Mouse (Mus musculus): ENCODE results near the gene Foxn3.

The Foxn3 gene

GRCm38 (mm10) chr12:99464291-99464690 lies 99.1 kb downstream of the Foxn3 start:
- DNase-seq (ENCODE audit: low read depth): no peak

DNA sequence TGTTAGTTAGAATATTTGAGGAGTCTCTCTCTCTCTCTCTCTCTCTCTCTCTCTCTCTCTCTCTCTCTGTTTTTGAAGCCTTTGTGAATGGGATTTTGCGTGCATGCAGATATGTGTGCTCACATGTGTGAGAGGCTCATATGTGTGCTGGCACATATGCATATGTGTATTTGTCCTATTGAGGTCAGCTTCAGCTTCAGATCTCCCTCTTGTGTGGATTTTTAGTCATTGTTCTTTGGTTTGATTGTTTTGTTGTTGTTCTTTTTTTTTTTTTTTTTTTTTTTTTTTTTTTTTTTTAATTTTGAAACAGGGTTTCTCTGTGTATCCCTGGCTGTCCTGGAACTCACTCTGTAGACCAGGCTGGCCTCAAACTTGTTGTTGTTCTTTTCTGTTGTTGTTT lies 100.5 kb downstream of the Foxn3 start:
- DNase-seq (ENCODE audit: low read depth): no peak

DNA sequence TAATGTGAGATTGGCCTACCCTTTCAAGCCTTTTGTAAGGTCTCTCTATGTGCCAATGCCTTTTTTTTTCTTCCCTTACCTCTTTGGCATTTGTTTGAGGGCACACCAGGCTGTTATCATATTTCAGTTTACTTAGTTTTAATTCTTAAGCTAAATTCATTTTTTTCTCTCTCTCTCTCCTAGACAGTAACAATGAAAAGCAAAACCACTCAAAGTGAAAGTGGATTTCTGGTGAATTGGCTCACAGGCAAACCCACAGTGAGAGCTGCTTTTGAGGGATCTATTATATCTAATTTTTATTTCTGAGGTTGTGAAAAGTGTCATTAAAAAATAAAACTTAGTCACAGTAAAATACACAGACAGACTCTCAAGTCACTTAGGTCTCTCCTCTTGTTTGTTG lies 101.1 kb downstream of the Foxn3 start:
- no peak for DNase-seq (ENCODE audit: low read depth)

GRCm38 (mm10) chr12:99457521-99458205 lies 105.7 kb downstream of the Foxn3 start:
- peak; percentile 75 for DNase-seq (ENCODE audit: low read depth)

GRCm38 (mm10) chr12:99455580-99455979 lies 107.8 kb downstream of the Foxn3 start:
- DNase-seq (ENCODE audit: low read depth): no peak

DNA sequence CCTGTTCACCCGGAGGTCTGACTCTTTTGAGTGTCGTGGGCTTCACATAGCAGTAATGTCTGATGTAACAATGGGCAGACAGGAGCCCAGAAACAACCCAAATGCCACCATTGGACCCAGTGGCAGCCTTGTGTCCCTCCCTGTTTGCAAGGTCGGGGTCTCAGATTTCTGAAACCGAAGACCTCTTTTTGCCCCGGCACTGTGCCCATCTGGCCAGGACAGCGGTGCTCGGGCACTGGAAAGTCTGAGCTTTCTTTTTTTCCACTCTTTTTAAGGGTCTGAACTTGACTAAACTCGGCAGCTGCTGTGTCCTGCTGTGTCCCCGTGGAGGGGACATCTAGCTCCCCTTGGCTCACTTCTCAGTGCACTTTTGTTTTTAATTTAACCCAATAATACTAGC lies 109.0 kb downstream of the Foxn3 start:
- DNase-seq (ENCODE audit: low read depth): no peak

DNA sequence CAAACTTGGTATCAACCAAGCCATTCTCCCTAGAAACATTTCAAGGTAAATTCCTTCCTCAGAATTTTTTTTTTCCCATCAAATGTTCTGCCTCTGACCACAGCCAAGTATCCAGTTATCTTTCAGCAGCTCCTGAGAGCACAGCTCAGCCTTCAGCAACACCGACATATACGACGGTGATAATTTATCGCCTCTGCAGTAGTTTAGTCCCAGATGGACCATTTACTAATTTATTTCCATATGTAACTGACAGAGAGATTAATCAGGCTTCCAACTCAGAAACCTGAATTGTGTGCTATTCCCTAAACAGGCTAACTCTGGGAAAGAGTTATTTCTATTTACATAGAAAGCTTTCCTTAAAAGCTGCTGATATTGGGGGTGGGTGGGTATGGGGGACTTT lies 109.6 kb downstream of the Foxn3 start:
- DNase-seq (ENCODE audit: low read depth): no peak

DNA sequence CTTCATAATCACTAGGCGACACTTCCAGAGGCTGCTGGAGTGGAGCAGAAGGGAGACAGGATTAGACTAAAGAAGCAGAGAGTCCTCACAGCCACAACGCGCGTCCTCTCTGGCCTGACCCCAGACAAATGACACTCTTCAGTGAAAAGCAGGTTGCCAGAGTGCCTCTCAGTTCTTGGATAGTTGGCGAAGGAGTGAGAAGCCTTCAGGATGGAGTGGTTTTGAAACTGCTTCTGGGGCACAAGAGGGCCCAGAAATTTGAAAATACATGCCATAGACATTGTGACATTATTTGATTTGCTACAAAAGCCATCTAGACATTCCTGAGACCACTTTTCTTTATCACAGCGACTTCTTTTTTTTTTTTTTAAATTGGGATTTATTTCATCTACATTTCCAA lies 113.3 kb downstream of the Foxn3 start:
- no peak for DNase-seq (ENCODE audit: low read depth)

- no peak for DNase-seq (ENCODE audit: low read depth)
Observed at GRCm38 (mm10) chr12:99447791-99448190, 115.6 kb downstream of the Foxn3 start.

DNA sequence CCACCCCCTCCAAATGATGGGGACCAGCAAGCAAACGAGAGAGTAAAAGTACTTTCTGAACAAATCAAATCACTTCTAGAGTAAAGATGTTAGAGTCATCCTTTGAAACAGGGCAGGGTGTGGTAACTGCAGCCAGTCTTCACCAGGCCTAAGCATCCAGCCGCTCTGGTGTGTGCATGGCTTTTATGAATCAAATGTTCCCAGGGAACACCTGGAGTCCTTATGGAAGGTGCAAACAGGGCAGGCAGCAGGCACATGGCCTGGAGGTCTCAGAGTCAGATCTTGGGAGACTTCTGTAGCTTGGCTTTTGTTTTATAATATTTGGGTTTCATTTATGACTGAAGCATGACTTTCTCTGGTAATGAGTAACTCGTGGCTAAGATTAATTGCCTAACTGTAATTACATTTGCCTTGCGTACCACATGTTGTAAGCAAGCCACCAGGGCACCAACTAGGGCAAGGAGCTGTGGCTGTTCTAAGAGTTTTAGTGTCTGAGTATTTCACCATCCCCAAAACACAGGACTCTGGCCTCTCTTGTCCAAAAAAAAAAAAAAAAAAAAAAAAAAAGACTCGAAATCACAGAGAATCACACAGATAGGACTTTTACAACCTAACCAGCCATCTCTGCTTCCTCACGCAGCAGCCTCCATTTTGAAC lies 118.2 kb downstream of the Foxn3 start:
- no peak for DNase-seq (ENCODE audit: low read depth)

DNA sequence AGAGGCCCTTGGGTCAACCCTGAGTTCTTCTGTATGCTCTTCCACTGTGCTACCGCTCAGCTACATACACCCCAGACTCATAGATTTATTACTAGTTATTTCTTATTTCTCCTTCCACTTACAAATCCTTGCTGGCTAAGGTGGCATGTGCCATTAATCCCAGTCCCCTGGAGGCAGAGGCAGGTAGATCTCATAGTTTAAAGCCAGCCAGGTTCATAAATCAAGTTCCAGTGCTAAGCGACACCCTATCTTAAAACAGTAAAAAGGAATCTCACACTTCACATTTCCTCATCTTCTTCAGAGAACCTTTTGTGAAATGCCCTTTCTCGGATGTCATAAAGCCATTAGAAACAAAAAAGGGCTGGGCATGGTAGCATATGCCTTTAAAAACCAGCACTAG lies 120.6 kb downstream of the Foxn3 start:
- DNase-seq (ENCODE audit: low read depth): no peak

GRCm38 (mm10) chr12:99440953-99441352 lies 122.4 kb downstream of the Foxn3 start:
- DNase-seq (ENCODE audit: low read depth): no peak

- DNase-seq (ENCODE audit: low read depth): no peak
Observed at GRCm38 (mm10) chr12:99440022-99440421, 123.4 kb downstream of the Foxn3 start.

- no peak for DNase-seq (ENCODE audit: low read depth)
Observed at GRCm38 (mm10) chr12:99435189-99435588, 128.2 kb downstream of the Foxn3 start.

DNA sequence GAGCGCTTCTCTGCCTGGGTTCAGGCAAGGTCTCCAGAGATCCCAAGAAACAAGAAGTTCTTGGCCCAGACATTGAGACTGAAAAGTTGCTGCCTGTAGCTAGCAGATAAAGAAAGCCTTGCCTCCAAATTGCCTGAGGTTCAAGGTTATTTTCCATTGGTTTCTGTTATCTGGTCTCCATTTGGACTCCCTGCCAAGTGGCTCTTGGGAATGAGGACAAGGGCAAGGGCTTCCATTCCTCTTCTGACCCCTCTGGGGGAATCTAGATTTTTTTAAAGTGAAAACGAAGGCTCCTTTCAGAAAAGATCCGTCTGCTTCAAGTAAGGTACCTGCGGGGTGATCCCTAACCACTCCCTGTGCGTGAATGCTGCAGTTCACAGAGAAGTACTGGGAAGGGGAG lies 130.0 kb downstream of the Foxn3 start:
- no peak for DNase-seq (ENCODE audit: low read depth)

DNA sequence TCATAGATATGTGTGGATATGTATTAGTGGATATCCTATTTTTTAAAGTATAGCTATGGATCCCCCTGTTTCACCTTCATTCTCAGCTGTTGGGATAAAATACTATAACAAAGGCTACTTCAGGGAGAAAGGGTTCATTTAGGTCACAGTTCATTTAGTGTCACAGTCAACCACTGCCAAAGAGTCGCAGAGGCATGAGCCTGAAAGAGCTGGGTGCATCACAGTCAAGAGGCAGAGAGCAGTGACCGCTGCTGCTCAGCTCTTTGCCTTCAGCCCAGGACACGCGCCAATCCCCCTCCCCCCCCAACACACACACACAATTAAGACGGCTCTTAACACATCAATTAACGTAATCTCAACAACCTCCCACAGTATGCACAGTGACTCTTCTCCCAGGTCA lies 131.8 kb downstream of the Foxn3 start:
- no peak for DNase-seq (ENCODE audit: low read depth)

DNA sequence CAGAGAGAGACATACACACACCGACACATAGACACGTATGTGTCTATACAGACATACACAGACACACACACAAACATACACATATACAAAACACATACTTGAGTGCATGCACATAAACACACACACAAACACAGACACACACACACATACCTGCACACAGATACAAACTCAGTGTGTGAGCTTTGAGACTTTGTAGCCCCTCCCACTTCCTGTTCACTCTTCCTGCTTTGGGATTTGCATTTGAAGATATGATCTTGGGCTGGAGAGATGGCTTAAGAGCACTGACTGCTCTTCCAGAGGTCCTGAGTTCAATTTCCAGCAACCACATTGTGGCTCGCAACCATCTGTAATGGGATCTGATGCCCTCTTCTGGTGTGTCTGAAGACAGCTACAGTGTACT lies 132.4 kb downstream of the Foxn3 start:
- DNase-seq (ENCODE audit: low read depth): no peak

GRCm38 (mm10) chr12:99429101-99429500 lies 134.3 kb downstream of the Foxn3 start:
- DNase-seq (ENCODE audit: low read depth): no peak

DNA sequence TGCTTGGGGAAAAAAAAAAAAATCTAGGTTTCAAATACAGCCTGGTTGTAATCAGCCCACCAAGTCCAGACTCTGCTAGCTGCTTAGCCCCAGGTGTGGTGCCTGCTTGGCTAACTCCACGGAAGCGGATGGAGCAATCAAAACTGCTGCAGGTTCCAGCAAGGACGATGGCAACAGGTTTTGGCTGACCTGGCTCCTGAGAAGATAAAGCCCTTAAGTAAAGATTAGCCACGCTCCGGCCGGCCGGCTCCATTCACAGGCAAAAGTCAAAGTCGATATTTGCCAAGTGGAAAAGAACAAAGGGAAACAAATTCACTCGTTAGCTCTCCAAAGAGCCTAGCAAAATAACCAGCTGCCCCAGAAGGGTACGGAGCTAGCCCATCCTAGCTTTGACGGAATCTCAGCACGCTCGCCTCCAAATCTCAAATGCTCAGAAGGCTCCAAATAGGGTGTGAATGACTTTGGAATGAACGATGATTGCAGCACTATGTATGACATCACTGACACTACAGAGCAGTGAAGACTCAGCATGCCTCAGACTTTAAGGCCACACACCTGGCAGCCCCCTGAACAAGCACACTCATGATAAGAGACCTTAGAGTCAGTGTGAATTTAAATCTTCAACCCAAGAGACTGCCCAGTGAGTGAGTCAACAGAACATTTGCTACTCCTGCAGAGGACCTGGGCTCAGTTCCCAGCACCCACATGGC lies 137.0 kb downstream of the Foxn3 start:
- DNase-seq (ENCODE audit: low read depth): no peak

GRCm38 (mm10) chr12:99419396-99419760 lies 144.0 kb downstream of the Foxn3 start:
- DNase-seq (ENCODE audit: low read depth): no peak

- no peak for DNase-seq (ENCODE audit: low read depth)
Observed at GRCm38 (mm10) chr12:99418476-99419395, 144.6 kb downstream of the Foxn3 start.

- no peak for DNase-seq (ENCODE audit: low read depth)
Observed at GRCm38 (mm10) chr12:99417885-99418284, 145.5 kb downstream of the Foxn3 start.

All from c-Kit-positive CD71-positive TER-119-negative erythroid progenitor cells, embryonic 14.5 days (primary cell).